Mouse (Mus musculus) lung, postnatal 0 days (tissue): ENCODE measurements around the gene Prr13. TPM values are rescaled to one million over a fixed set of nuclear protein-coding genes. Genes with fewer than 3 reads are reported as not detected.

Experiments used
- ATAC-seq: fragments of 200-750 bp; cut with Nextera tagmentation; 2 replicates; pipeline ENCODE4 v1.8.0; 2017; ENCODE audit warnings: moderate library complexity
- DNase-seq: peaks from one replicate; pipeline ENCODE4 v3.0.0-alpha.2; 2016; ENCODE audit warnings: low spot score
- H3K27ac ChIP-seq: fragments of 300-500 bp; sonication (generic); 2 replicates; pipeline ENCODE4 v1.5.1; 2014; ENCODE audit warnings: antibody characterized with exemption, mild to moderate bottlenecking, low read length, mixed read lengths
- H3K27me3 ChIP-seq: fragments of 300-500 bp; sonication (generic); replicated peaks from 2 replicates; pipeline ENCODE4 v1.6.1; 2014; ENCODE audit warnings: low read length, mixed read lengths; ENCODE audit not compliant: insufficient read depth
- H3K36me3 ChIP-seq: fragments of 300-500 bp; sonication (generic); 2 replicates; pipeline ENCODE4 v1.6.1; 2014; ENCODE audit warnings: low read length, mixed read lengths; ENCODE audit not compliant: insufficient read depth
- H3K4me1 ChIP-seq: fragments of 300-500 bp; sonication (generic); 2 replicates; pipeline ENCODE4 v1.6.1; 2014; ENCODE audit warnings: antibody characterized with exemption, low read depth, low read length, mixed read lengths; ENCODE audit not compliant: insufficient read depth
- H3K4me2 ChIP-seq: fragments of 300-500 bp; sonication (generic); replicated peaks from 2 replicates; pipeline ENCODE4 v1.6.1; 2014; ENCODE audit warnings: low read depth, mild to moderate bottlenecking, low read length, moderate library complexity, mixed read lengths
- H3K4me3 ChIP-seq: fragments of 300-500 bp; sonication (generic); 2 replicates; pipeline ENCODE4 v1.5.1; 2014; ENCODE audit warnings: low read depth, low read length
- H3K9ac ChIP-seq: fragments of 300-500 bp; sonication (generic); replicated peaks from 2 replicates; pipeline ENCODE4 v1.6.1; 2014; ENCODE audit warnings: low read depth, mild to moderate bottlenecking
- H3K9me3 ChIP-seq: fragments of 300-500 bp; sonication (generic); 2 replicates; pipeline ENCODE4 v1.6.1; 2016; ENCODE audit warnings: low read length, mixed read lengths
- CTCF ChIP-seq: IDR thresholded peaks from 2 replicates; pipeline ENCODE4 v1.5.1; 2016; ENCODE audit warnings: antibody characterized with exemption, mild to moderate bottlenecking
- EP300 ChIP-seq: IDR thresholded peaks from 2 replicates; pipeline ENCODE4 v1.6.1; 2016; ENCODE audit warnings: antibody characterized with exemption, mild to moderate bottlenecking, control low read depth
- WGBS: fragments of 180-500 bp; shearing (Covaris S2); extraction: QIAGEN DNeasy Blood & Tissue Kit; methylation state at CpG from one replicate; pipeline ENCODE4 v1.1.7; 2014; 5-methylcytosine and 5-hydroxymethylcytosine counted together
- polyA plus RNA-seq: library from polyadenylated mRNA; unstranded; fragments of >200 nt; fragmentation: Nextera tagmentation; extraction: Ambion mirVana; gene quantifications from 2 replicates; pipeline ENCODE4 v1.2.1, GENCODE M21; 2015

The Prr13 gene
- polyA plus RNA-seq, 1 experiment from 2014 or later = 128 TPM

DNA sequence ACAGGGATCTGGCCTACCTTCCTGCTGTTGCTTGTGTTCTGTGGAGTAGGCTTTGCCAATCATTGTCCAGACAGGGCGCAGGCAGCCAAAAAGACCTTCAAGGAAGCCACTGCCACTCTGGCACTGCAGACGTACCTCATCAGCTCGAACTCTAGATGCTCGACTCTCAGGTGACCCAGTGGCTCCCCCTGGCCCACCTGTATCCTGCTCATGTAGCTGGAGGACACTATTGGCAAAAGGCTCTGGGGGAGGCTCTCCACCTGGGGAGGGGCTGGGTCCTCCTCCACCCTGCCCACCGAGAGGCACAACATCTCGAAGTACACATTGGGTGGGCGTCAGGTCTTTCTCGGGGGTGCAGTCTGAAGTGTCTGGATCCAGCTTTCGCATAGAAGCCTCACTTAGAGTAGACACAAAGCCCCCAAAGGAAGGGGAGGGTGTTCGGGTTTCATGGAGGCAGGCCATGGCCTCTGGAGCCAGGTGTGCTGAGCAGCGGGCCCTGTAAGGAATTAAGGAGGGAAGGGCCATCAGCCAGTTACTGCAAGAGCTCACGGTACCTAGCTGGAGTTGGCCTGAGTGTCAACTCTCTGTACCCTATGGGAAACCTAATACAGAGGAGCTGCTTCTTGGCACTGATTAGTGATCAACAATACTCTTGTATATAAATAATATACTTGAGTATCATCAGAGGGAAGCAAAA lies 46.4 kb downstream of the Prr13 start:
- Histone ChIP-seq H3K4me2 (no peak overlapping the region), H3K4me3 (no peak overlapping the region), H3K36me3 (peaks cover 30% of the 10 kb centered on the region), H3K9me3 (no peaks in the 10 kb centered on the region), H3K27me3 (no peaks in the 10 kb centered on the region), H3K9ac (no peak overlapping the region), H3K27ac (no peak overlapping the region), H3K4me1 (no peaks in the 10 kb centered on the region; the same call in 1 of the 2 replicates)
- ATAC-seq (no peak), DNase-seq (no peak)
- no peak for TF ChIP-seq EP300
- peak; percentile 9; the same call in 1 of the 2 replicates for TF ChIP-seq CTCF
- 48% methylated on average over 12 of the region's 12 CpGs for WGBS

DNA sequence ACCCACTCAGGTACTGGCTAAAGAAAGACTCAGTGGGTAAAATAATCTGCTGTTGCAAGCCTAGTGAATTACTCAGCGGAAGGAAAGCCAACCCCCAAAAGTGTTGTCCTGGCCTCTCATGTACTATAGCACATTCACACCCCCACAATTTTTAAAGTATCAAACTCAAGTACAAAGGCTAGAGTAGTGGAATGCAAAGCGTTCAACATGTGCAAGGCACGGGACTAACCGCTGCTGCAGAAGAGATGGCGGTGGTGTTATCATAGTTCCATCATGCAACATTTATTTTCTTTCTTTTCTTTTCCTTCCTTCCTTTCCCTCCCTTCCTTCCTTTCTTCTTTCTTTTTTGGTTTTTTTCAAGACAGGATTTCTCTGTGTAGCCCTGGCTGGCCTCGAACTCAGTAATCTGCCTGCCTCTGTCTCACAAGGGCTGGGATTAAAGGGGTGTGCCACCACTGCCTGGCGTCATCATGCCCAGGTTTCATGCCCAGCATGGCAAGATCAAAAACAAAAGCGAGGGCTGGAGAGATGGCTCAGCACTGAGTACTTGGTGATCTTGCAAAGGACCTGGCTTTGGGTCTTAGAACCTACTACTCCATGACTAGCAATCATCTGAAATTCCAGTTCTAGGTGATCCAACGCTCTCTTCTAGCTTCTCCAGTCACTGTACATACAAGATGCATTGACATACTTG lies 47.1 kb downstream of the Prr13 start:
- TF ChIP-seq EP300 (no peak), CTCF (no peak)
- DNase-seq (peak; percentile 50), ATAC-seq (peak; percentile 31; the same call in 1 of the 2 replicates)
- no peak overlapping the region for H3K27ac ChIP-seq
- H3K9me3 ChIP-seq = no peaks in the 10 kb centered on the region
- no peaks in the 10 kb centered on the region; the same call in 1 of the 2 replicates for H3K4me1 ChIP-seq
- H3K9ac ChIP-seq = no peak overlapping the region
- H3K36me3 ChIP-seq = peaks cover 23% of the 10 kb centered on the region
- H3K27me3 ChIP-seq = no peaks in the 10 kb centered on the region
- no peak overlapping the region for H3K4me3 ChIP-seq
- no peak overlapping the region for H3K4me2 ChIP-seq
- WGBS = 49% methylated on average over 9 of the region's 9 CpGs

DNA sequence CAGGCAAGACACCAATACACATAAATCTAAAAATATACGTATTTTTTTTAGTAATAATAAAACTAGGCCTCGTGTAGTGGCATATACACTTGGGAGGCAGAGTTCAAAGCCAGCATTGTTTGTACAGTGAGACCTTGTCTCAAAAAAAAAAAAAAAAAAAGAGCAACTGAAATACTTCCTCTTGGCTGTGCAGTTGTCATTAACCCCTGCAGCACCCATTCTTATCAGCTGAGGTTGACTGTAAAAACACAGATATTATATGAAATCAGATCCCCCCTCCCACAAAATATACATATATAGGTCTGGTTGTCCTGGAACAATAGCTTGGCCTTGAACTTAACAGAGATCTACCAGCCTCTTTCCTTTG lies 47.6 kb downstream of the Prr13 start:
- DNase-seq (no peak), ATAC-seq (no peak)
- no peaks in the 10 kb centered on the region for H3K27me3 ChIP-seq
- H3K4me1 ChIP-seq = no peaks in the 10 kb centered on the region; the same call in 1 of the 2 replicates
- WGBS = 3% methylated on average over 2 of the region's 2 CpGs
- H3K4me2 ChIP-seq = no peak overlapping the region
- H3K9me3 ChIP-seq = no peaks in the 10 kb centered on the region
- no peak overlapping the region for H3K27ac ChIP-seq
- H3K4me3 ChIP-seq = no peak overlapping the region
- peaks cover 18% of the 10 kb centered on the region; the same call in 1 of the 2 replicates for H3K36me3 ChIP-seq
- TF ChIP-seq CTCF (no peak), EP300 (no peak)
- no peak overlapping the region for H3K9ac ChIP-seq

DNA sequence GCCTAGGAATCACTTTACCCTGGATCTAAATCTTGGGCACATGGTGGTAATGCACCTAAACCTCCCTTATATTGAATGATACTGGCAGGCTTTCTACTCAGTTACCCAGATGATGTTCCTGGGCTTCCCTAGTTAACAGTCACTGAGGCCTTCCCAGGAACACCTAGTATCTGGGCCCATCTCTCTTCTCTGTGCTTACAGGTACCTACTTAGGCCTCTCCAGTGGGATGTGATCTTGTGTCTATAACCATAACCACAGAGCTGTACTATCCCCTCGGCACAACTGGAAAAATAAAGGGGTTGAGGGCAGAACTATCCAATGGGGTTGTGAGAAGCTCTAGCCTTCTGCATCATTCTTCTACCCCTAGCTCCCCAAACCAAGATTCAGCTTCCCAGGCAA lies 48.0 kb downstream of the Prr13 start:
- no peak overlapping the region for H3K4me2 ChIP-seq
- whole genome bisulfite sequencing = 84% methylated on average over 1 of the region's 1 CpGs
- H3K4me1 ChIP-seq = no peaks in the 10 kb centered on the region; the same call in 1 of the 2 replicates
- no peak overlapping the region for H3K9ac ChIP-seq
- no peaks in the 10 kb centered on the region for H3K27me3 ChIP-seq
- TF ChIP-seq CTCF (no peak), EP300 (no peak)
- ATAC-seq (no peak), DNase-seq (no peak)
- H3K9me3 ChIP-seq = no peaks in the 10 kb centered on the region
- H3K27ac ChIP-seq = no peak overlapping the region
- peaks cover 17% of the 10 kb centered on the region; the same call in 1 of the 2 replicates for H3K36me3 ChIP-seq
- H3K4me3 ChIP-seq = no peak overlapping the region

DNA sequence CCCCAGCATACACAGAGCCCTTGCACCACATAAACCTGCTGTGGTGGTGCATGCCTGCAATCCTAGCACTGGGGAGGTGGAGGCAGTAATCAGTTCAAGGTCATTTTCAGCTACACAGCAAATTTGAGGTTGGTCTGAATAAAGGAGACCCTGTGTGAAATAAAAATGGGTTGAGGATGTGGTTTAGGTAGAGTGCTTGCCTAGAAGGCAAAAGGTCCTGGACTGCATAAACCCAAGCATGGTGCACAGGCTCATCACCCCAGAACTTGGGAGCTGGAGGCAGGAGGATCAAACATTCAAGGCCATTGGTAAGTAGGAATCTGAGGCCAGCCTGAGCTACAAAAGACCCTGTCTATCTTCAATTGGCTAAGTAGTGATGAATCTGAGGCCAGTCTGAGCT lies 48.7 kb downstream of the Prr13 start:
- Histone ChIP-seq H3K36me3 (peaks cover 16% of the 10 kb centered on the region; the same call in 1 of the 2 replicates), H3K9ac (no peak overlapping the region), H3K27me3 (no peaks in the 10 kb centered on the region), H3K4me3 (no peak overlapping the region), H3K4me1 (no peaks in the 10 kb centered on the region; the same call in 1 of the 2 replicates), H3K9me3 (no peaks in the 10 kb centered on the region), H3K27ac (no peak overlapping the region), H3K4me2 (no peak overlapping the region)
- ATAC-seq (no peak), DNase-seq (no peak)
- TF ChIP-seq CTCF (no peak), EP300 (no peak)

DNA sequence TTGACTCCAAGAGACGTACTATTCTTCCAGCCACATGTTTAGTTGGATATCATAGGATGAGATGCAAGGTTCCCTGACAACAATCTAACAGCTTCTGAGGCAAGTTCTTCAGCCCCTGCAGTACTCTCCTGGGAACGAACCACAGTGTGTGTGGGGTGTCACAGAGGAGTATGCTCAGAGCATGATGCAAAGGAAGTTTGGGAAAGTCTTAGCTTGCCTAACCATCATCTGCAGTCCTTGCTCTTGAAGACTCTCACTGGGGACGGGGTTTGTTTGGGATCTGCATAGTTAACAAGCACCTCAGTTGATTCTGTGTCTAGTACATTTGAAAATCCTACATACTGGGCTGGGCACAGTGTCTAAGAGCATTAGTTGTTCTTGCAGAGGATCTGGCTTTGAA lies 49.5 kb downstream of the Prr13 start:
- H3K4me2 ChIP-seq = no peak overlapping the region
- 76% methylated on average over 3 of the region's 3 CpGs for WGBS
- H3K36me3 ChIP-seq = peaks cover 8% of the 10 kb centered on the region; the same call in 1 of the 2 replicates
- no peaks in the 10 kb centered on the region for H3K27me3 ChIP-seq
- H3K4me3 ChIP-seq = no peak overlapping the region
- no peak overlapping the region for H3K27ac ChIP-seq
- H3K9me3 ChIP-seq = no peaks in the 10 kb centered on the region
- DNase-seq (no peak), ATAC-seq (no peak)
- TF ChIP-seq EP300 (no peak), CTCF (no peak)
- no peaks in the 10 kb centered on the region; the same call in 1 of the 2 replicates for H3K4me1 ChIP-seq
- no peak overlapping the region for H3K9ac ChIP-seq
